Mouse (Mus musculus) embryo, embryonic 11.5 days (tissue): ENCODE data around the gene Phlda2.

ENCODE experiments used
- DNase-seq: peaks from one replicate; pipeline ENCODE4 v3.0.0-alpha.2; 2012; ENCODE audit warnings: low read depth, low spot score

Gene Phlda2

GRCm38 (mm10) chr7:143462516-143462915 is 40.4 kb downstream of the Phlda2 start:
- no peak for DNase-seq

- no peak for DNase-seq
Measured at GRCm38 (mm10) chr7:143461920-143462319, 41.0 kb downstream of the Phlda2 start.

GRCm38 (mm10) chr7:143461294-143461870 is 41.6 kb downstream of the Phlda2 start:
- no peak for DNase-seq

- peak; percentile 87 for DNase-seq
Measured at GRCm38 (mm10) chr7:143460874-143461273, 42.1 kb downstream of the Phlda2 start, which contains the start of gene Cdkn1c. Cdkn1c (minus strand) TSS chr7:143461050.

- DNase-seq: no peak
Measured at GRCm38 (mm10) chr7:143460217-143460834, 42.6 kb downstream of the Phlda2 start.

- no peak for DNase-seq
Measured at GRCm38 (mm10) chr7:143459332-143460211, 43.4 kb downstream of the Phlda2 start.

- DNase-seq: no peak
Measured at GRCm38 (mm10) chr7:143458963-143459331, 44.0 kb downstream of the Phlda2 start.
